Mouse (Mus musculus): ENCODE measurements around the gene Heatr9.

- TF ChIP-seq CTCF (IDR thresholded peaks at IDR 0.05; ENCODE audit: control insufficient read depth, insufficient read depth, insufficient replicate concordance, low read depth, low read length): no peak
- TF ChIP-seq POLR2A (IDR thresholded peaks at IDR 0.05; ENCODE audit: control insufficient read depth, low read depth, low read length): no peak
These were observed 50.2 kb downstream of the Heatr9 start for GRCm38 (mm10) chr11:83471766-83472165.
